Mouse (Mus musculus) erythroblast, embryonic 14.5 days (primary cell): ENCODE data around the gene Ruvbl2. TPM values are rescaled to one million over a fixed set of nuclear protein-coding genes. Genes with fewer than 3 reads are reported as not detected.
"Not testable (repeated sequence)": the region's sequence is repeated elsewhere in the genome, so short reads cannot be mapped to it uniquely, and the experiment has no call there.

Experiments used
- H3K27me3 ChIP-seq: 2 replicates; pipeline ENCODE4 v1.6.1; 2012; ENCODE audit warnings: inconsistent platforms; ENCODE audit not compliant: control insufficient read depth
- H3K36me3 ChIP-seq: 2 replicates; pipeline ENCODE4 v1.6.1; 2012; ENCODE audit warnings: mild to moderate bottlenecking, inconsistent platforms; ENCODE audit not compliant: control insufficient read depth
- H3K4me1 ChIP-seq: 2 replicates; pipeline ENCODE4 v1.6.1; 2012; ENCODE audit warnings: inconsistent platforms; ENCODE audit not compliant: control insufficient read depth
- H3K4me3 ChIP-seq: replicated peaks from 2 replicates; pipeline ENCODE3; 2012; ENCODE audit warnings: moderate library complexity, mild to moderate bottlenecking, inconsistent platforms
- H3K9me3 ChIP-seq: 2 replicates; pipeline ENCODE4 v1.6.1; 2012; ENCODE audit warnings: low read length, inconsistent platforms, mixed read lengths; ENCODE audit not compliant: control insufficient read depth
- GATA1 ChIP-seq: IDR thresholded peaks from 2 replicates; pipeline ENCODE4 v1.6.1; 2012; ENCODE audit warnings: low read length, inconsistent platforms, mixed read lengths
- TAL1 ChIP-seq: IDR thresholded peaks from 3 replicates; pipeline ENCODE4 v1.6.1; 2012; ENCODE audit warnings: low read length, inconsistent platforms, mixed read lengths
- polyA plus RNA-seq: library from polyadenylated mRNA; stranded (reverse); fragments of >175 nt; gene quantifications from 2 replicates; pipeline ENCODE4 v1.2.3, GENCODE M21; 2012

Gene Ruvbl2
- polyA plus RNA-seq, 1 experiment, result 15.2 TPM

GRCm38 (mm10) chr7:45407836-45408235 lies 30.1 kb downstream of the Ruvbl2 start:
- H3K4me1 ChIP-seq, result peaks cover 4% of the 10 kb centered on the region; the same call in 1 of the 2 replicates
- H3K4me3 ChIP-seq, result no peak overlapping the region
- H3K36me3 ChIP-seq, result no peaks in the 10 kb centered on the region
- no peak for TF ChIP-seq TAL1
- TF ChIP-seq GATA1, result no peak
- peaks cover 85% of the 10 kb centered on the region for H3K27me3 ChIP-seq
- peaks cover 8% of the 10 kb centered on the region; the same call in 1 of the 2 replicates for H3K9me3 ChIP-seq

- peaks cover 4% of the 10 kb centered on the region; the same call in 1 of the 2 replicates for H3K4me1 ChIP-seq
- no peak overlapping the region for H3K4me3 ChIP-seq
- H3K27me3 ChIP-seq, result peaks cover 84% of the 10 kb centered on the region
- TF ChIP-seq TAL1 (no peak), GATA1 (no peak)
- H3K36me3 ChIP-seq, result no peaks in the 10 kb centered on the region
- peaks cover 8% of the 10 kb centered on the region; the same call in 1 of the 2 replicates for H3K9me3 ChIP-seq
Observed at GRCm38 (mm10) chr7:45406157-45407156, 31.4 kb downstream of the Ruvbl2 start.

GRCm38 (mm10) chr7:45405091-45406075 lies 32.5 kb downstream of the Ruvbl2 start, which contains the start of gene Kcna7:
TSS of gene Kcna7 (plus strand) at chr7:45405653.
- H3K9me3 ChIP-seq, result peaks cover 8% of the 10 kb centered on the region; the same call in 1 of the 2 replicates
- TF ChIP-seq GATA1, result no peak
- no peak for TF ChIP-seq TAL1
- H3K4me1 ChIP-seq, result peaks cover 4% of the 10 kb centered on the region; the same call in 1 of the 2 replicates
- no peaks in the 10 kb centered on the region for H3K36me3 ChIP-seq
- peaks cover 73% of the 10 kb centered on the region for H3K27me3 ChIP-seq
- no peak within 1 kb of the TSS for H3K4me3 ChIP-seq

DNA sequence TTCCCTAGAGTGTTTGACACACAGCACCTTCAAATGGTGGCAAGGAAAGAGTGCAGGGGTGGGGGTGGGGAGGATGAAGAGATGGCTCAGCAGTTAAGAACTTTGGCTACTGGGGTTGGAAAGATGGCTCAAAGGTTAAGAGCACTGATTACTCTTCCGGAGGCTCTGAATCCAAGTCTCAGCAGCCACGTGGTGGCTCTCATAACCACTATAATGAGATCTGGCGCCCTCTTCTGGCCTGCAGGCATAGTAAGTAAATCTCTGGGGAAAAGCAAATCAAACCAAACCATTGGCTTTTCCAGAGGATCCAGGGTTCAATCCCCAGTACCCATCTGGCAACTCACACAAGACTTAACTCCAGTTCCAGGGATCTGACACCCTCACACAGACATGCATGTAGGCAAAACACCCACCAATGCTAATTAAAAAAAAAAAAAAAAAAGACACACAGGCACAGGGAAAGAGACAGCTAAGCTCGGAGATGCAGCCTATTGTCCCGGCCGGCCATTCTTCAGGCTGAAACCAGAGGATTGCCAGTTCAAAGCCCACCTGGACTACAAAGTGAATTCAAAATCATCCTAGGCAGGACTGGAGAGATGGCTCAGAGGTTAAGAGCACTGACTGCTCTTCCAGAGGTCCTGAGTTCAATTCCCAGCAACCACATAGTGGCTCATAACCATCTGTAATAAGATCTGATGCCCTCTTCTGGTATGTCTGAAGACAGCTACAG lies 34.2 kb downstream of the Ruvbl2 start:
- peaks cover 56% of the 10 kb centered on the region for H3K27me3 ChIP-seq
- no peaks in the 10 kb centered on the region for H3K36me3 ChIP-seq
- peaks cover 8% of the 10 kb centered on the region; the same call in 1 of the 2 replicates for H3K9me3 ChIP-seq
- TF ChIP-seq GATA1, result no peak
- TF ChIP-seq TAL1, result no peak
- H3K4me3 ChIP-seq, result no peak overlapping the region
- H3K4me1 ChIP-seq, result peaks cover 4% of the 10 kb centered on the region; the same call in 1 of the 2 replicates

GRCm38 (mm10) chr7:45401521-45402085 lies 36.3 kb downstream of the Ruvbl2 start:
- peaks cover 36% of the 10 kb centered on the region for H3K27me3 ChIP-seq
- H3K4me1 ChIP-seq, result peaks cover 11% of the 10 kb centered on the region
- TF ChIP-seq TAL1, result no peak
- TF ChIP-seq GATA1, result no peak
- H3K4me3 ChIP-seq, result no peak overlapping the region
- H3K36me3 ChIP-seq, result no peaks in the 10 kb centered on the region
- peaks cover 4% of the 10 kb centered on the region; the same call in 1 of the 2 replicates for H3K9me3 ChIP-seq

DNA sequence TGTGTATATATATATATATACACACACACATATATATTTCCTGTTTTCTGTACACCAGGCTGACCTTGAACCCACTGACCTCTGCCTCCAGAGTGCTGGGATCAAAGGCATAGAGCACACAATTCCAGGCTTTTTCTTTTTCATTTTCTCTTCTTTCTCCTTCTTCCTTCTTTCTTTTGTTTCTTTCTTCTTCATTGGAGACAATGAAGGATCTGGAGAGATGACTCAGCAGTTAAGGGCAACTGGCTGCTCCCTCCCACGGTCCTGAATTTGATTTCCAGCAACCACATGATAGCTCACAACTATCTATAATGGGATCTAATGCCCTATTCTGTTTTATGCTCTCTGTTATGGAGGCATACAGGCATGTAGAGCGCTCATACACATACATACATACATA lies 41.1 kb downstream of the Ruvbl2 start:
- H3K36me3 ChIP-seq, result peaks cover 29% of the 10 kb centered on the region
- H3K9me3 ChIP-seq, result no peaks in the 10 kb centered on the region
- H3K4me3 ChIP-seq, result no peak overlapping the region
- TF ChIP-seq TAL1 (no peak), GATA1 (no peak)
- H3K4me1 ChIP-seq, result peaks cover 36% of the 10 kb centered on the region
- peaks cover 4% of the 10 kb centered on the region for H3K27me3 ChIP-seq

DNA sequence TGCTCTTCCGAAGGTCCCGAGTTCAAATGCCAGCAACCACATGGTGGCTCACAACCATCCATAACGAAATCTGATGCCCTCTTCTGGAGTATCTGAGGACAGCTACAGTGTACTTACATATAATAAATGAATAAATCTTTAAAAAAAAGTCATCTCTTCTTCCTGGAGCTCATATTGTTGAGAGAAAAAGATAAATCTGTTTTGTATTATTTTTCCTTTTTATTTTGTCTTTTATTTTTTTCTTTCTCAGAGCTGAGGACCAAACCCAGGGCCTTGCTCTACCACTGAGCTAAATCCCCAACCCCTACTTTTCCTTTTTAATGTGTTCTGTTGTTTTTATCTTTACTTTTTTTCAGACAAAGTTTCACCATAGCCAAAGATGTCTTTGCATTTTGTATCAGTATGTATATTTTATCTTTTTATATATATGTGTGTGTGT lies 41.5 kb downstream of the Ruvbl2 start:
- H3K4me3 ChIP-seq, result peak overlapping the region; percentile 97
- H3K27me3 ChIP-seq, H3K9me3 ChIP-seq: not testable (repeated sequence)
- peaks cover 33% of the 10 kb centered on the region for H3K36me3 ChIP-seq
- peaks cover 36% of the 10 kb centered on the region for H3K4me1 ChIP-seq
